ENCODE assay signal across 10 mouse cellular contexts in genomic region chr10:93282526-93282964, GRCm38 (mm10). TPM values are rescaled to one million over a fixed set of nuclear protein-coding genes. Genes with fewer than 3 reads are reported as not detected.
DNase-seq lines count a peak whose midpoint lies in the region; ATAC-seq lines count a peak whose summit lies in the region.
"Had no signal": no experiment of that assay in that cellular context is flagged by ENCODE, and none has a peak within 500 bp of the region (broad histone marks: within the 10 kb centered on the region; RNA-seq: fewer than 3 reads in every experiment).

No protein-coding gene starts in this region.

- intact Hi-C loops in heart, postnatal 10 days (cut with DNase I) = loop anchor here (10.0 kb wide), 1 partner anchor 218 kb away; no protein-coding TSS in a partner anchor

- 0 out of 2 replicates have a peak, but pooled peaks cover 3% of the 10 kb centered on the region for H3K9me3 ChIP-seq in limb, embryonic 12.5 days
- H3K9me3 ChIP-seq: limb, embryonic 15.5 days; stomach, embryonic 15.5 days had no signal

- H3K4me2 ChIP-seq in limb, embryonic 12.5 days = no peak overlapping the region
- H3K4me2 ChIP-seq: limb, embryonic 15.5 days; stomach, embryonic 15.5 days had no signal

- peaks cover 13% of the 10 kb centered on the region for H3K4me1 ChIP-seq in limb, embryonic 12.5 days (replicated peaks)
- H3K4me1 ChIP-seq: stomach, embryonic 15.5 days had no signal

- no peak overlapping the region for H3K9ac ChIP-seq in limb, embryonic 12.5 days (replicated peaks)
- H3K9ac ChIP-seq: limb, embryonic 15.5 days; stomach, embryonic 15.5 days had no signal

- no peaks in the 10 kb centered on the region for H3K27me3 ChIP-seq in limb, embryonic 12.5 days
- H3K27me3 ChIP-seq: limb, embryonic 15.5 days; stomach, embryonic 15.5 days had no signal

- H3K36me3 ChIP-seq in limb, embryonic 12.5 days = peaks cover 88% of the 10 kb centered on the region

- DNase-seq in cerebellum, adult 11-12 months = peak; percentile 69
- DNase-seq in cerebellum, adult 8-10 months = no peak
- peak; percentile 67 to 69 for DNase-seq in cerebellum, postnatal 14 days
- DNase-seq in heart, postnatal 10 days = peak; percentile 77
- DNase-seq in thymus, adult 18-20 months = no peak
- no peak for DNase-seq in right cerebral cortex, postnatal 4 days
- DNase-seq in spleen, adult 18-20 months = no peak

- peak overlapping the region; percentile 57; the same call in 1 of the 2 replicates for H3K27ac ChIP-seq in limb, embryonic 12.5 days
- H3K27ac ChIP-seq: limb, embryonic 15.5 days; stomach, embryonic 15.5 days had no signal

- WGBS in limb, embryonic 12.5 days = 33% methylated on average over 12 of the region's 12 CpGs

- no peak for ATAC-seq in limb, embryonic 12.5 days (ENCODE audit: insufficient number of reproducible peaks, insufficient read depth, low FRiP score, low TSS enrichment, low read depth)

- H3K4me3 ChIP-seq in limb, embryonic 12.5 days (replicated peaks) = no peak overlapping the region
- H3K4me3 ChIP-seq: limb, embryonic 15.5 days; stomach, embryonic 15.5 days had no signal

RNA-seq across cellular contexts. Expression of gene Elk3, which starts 28.4 kb away (rescaled TPM):
- 100 to 1,000 TPM; 106 to 115 TPM for total RNA-seq in heart, postnatal 10 days (2021)
- polyA plus RNA-seq in limb, embryonic 12.5 days (2016; fragmentation: Nextera tagmentation; extraction: Ambion mirVana) = 47.2 and 47.8 TPM in 2 replicates

Comparison
In these comparisons a context has a peak if more than half of its experiments do, and no peak if none do; other contexts are left out.
1. DNase-seq: peak in cerebellum, adult 11-12 months (single experiment), cerebellum, postnatal 14 days (2 of 2) and heart, postnatal 10 days (2 of 2); none in cerebellum, adult 8-10 months (single experiment), thymus, adult 18-20 months (0 of 2), right cerebral cortex, postnatal 4 days (single experiment) and spleen, adult 18-20 months (0 of 2).